Mouse (Mus musculus): Measurements from ENCODE around the gene 1700093K21Rik.

DNA sequence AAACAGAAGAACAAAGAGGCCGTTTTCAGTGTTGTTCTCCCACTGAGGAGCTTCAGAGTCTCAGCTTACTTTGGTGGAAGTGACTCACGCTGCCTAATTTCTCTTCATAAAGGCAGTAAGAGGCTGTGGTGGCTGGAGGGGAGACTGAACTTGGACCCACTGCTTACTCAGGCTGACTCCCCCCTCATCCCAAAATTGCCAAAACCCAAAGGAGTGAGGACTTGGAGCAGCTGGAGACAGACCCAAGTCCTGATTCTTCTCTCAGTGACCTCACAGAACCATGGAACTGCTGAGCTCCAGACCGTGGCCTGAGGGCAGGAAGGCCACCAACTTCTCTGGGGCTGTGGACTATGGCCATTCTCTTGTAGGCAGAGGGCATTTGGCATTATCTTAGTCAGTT is 2.0 kb downstream of the 1700093K21Rik start:
- TF ChIP-seq POLR2A (IDR thresholded peaks at IDR 0.05; ENCODE audit: extremely low read depth, insufficient read depth, low read length) (no peak), CTCF (IDR thresholded peaks at IDR 0.05; ENCODE audit: extremely low read depth, insufficient read depth, low read length) (no peak)

All from cortical plate, adult 2 months (tissue).